Mouse (Mus musculus) gastrocnemius, adult 18-20 months (tissue): ENCODE results near the gene Tsga10ip. TPM values are rescaled to one million over a fixed set of nuclear protein-coding genes. Genes with fewer than 3 reads are reported as not detected.

Source experiments
- DNase-seq: peaks from one replicate; pipeline ENCODE4 v3.0.0; 2021; ENCODE audit warnings: low spot score
- total RNA-seq, 2 experiments: library from RNA; stranded (reverse); gene quantifications; 2 replicates each; pipeline ENCODE4 v1.2.3; 2021

The Tsga10ip gene
- total RNA-seq, 2 experiments from 2014 or later, result 1.2 to 1.3 TPM

- peak; percentile 61 for DNase-seq
Observed at GRCm38 (mm10) chr19:5345297-5346131, 56.8 kb downstream of the Tsga10ip start.

- DNase-seq, result no peak
Observed at GRCm38 (mm10) chr19:5341360-5341759, 61.0 kb downstream of the Tsga10ip start.

Other genes with a start within 250 kb of the Tsga10ip start
- 1 to 10 TPM; 6.5 to 8.2 TPM for gene Pacs1, start 129.4 kb downstream of the Tsga10ip start, total RNA-seq
- 10 to 100 TPM; 66.7 to 68.2 TPM for gene Sf3b2, start 107.1 kb downstream of the Tsga10ip start, total RNA-seq
- gene Gal3st3, start 104.2 kb downstream of the Tsga10ip start, total RNA-seq, result not detected
- not detected for gene Catsper1, start 66.8 kb downstream of the Tsga10ip start, total RNA-seq
- gene Cst6, start 53.0 kb downstream of the Tsga10ip start, total RNA-seq, result 10 to 100 TPM; 47.6 to 50.7 TPM
- gene Eif1ad, start 35.8 kb downstream of the Tsga10ip start, total RNA-seq, result 10 to 100 TPM; 16.3 to 16.5 TPM
- gene Banf1, start 35.4 kb downstream of the Tsga10ip start, total RNA-seq, result 100 to 1,000 TPM; 127 to 128 TPM
- 10 to 100 TPM; 36.5 to 38.8 TPM for gene Sart1, start 13.8 kb downstream of the Tsga10ip start, total RNA-seq
- 100 to 1,000 TPM; 587 to 651 TPM for gene Drap1, start 22.5 kb upstream of the Tsga10ip start, total RNA-seq
- gene AI837181, start 22.6 kb upstream of the Tsga10ip start, total RNA-seq, result 10 to 100 TPM; 32.9 to 36.2 TPM
- under 1 TPM; 0.17 to 0.34 TPM for gene Fosl1, start 45.0 kb upstream of the Tsga10ip start, total RNA-seq
- gene Ccdc85b, start 55.4 kb upstream of the Tsga10ip start, total RNA-seq, result 1 to 10 TPM; 4.0 to 5.1 TPM
- 10 to 100 TPM; 33.7 to 38.5 TPM for gene Fibp, start 58.1 kb upstream of the Tsga10ip start, total RNA-seq
- gene Ctsw, start 66.0 kb upstream of the Tsga10ip start, total RNA-seq, result not detected
- 1 to 10 TPM; 4.0 to 5.6 TPM for gene Efemp2, start 71.4 kb upstream of the Tsga10ip start, total RNA-seq
- 10 to 100 TPM; 18.3 to 22.1 TPM for gene Mus81, start 85.9 kb upstream of the Tsga10ip start, total RNA-seq
- gene Cfl1, start 87.9 kb upstream of the Tsga10ip start, total RNA-seq, result 10 to 100 TPM; 48.4 to 74.2 TPM
- under 1 TPM; 0.21 to 0.30 TPM for gene 1700020D05Rik, start 101.3 kb upstream of the Tsga10ip start, total RNA-seq
- gene Snx32, start 108.0 kb upstream of the Tsga10ip start, total RNA-seq, result 1 to 10 TPM; 5.5 to 5.8 TPM
- not detected for gene Ovol1, start 158.1 kb upstream of the Tsga10ip start, total RNA-seq
- gene Ap5b1, start 165.5 kb upstream of the Tsga10ip start, total RNA-seq, result 1 to 10 TPM; 1.7 to 2.5 TPM
- 10 to 100 TPM; 40.7 to 50.1 TPM for gene Rnaseh2c, start 199.3 kb upstream of the Tsga10ip start, total RNA-seq
- 10 to 100 TPM; 24.0 to 26.0 TPM for gene Kat5, start 207.7 kb upstream of the Tsga10ip start, total RNA-seq
- gene Rela, start 235.0 kb upstream of the Tsga10ip start, total RNA-seq, result 10 to 100 TPM; 14.6 to 19.3 TPM